Mouse (Mus musculus) liver, adult 2 months (tissue): ENCODE data around the gene Zscan4c. TPM values are rescaled to one million over a fixed set of nuclear protein-coding genes. Genes with fewer than 3 reads are reported as not detected.
"Not testable (repeated sequence)": the region's sequence is repeated elsewhere in the genome, so short reads cannot be mapped to it uniquely, and the experiment has no call there.

Source experiments
- DNase-seq: peaks from one replicate; pipeline ENCODE4 v3.0.0-alpha.2; 2011; ENCODE audit warnings: low read depth, low spot score; ENCODE audit errors: extremely low read depth
- H3K27ac ChIP-seq: fragments of 200-500 bp; replicated peaks from 2 replicates; pipeline ENCODE4 v1.5.1; 2012; ENCODE audit warnings: low read depth, mild to moderate bottlenecking, control low read depth, inconsistent platforms, low read length; ENCODE audit not compliant: insufficient read depth
- H3K27me3 ChIP-seq: fragments of 200-500 bp; 2 replicates; pipeline ENCODE4 v1.6.1; 2012; ENCODE audit warnings: mild to moderate bottlenecking, moderate library complexity, low read length, inconsistent platforms; ENCODE audit not compliant: control insufficient read depth, insufficient read depth
- H3K36me3 ChIP-seq: fragments of 200-500 bp; 2 replicates; pipeline ENCODE4 v1.6.1; 2012; ENCODE audit warnings: low read length, inconsistent platforms; ENCODE audit not compliant: control insufficient read depth, insufficient read depth
- H3K4me1 ChIP-seq: fragments of 200-500 bp; 2 replicates; pipeline ENCODE4 v1.6.1; 2011; ENCODE audit warnings: low read length; ENCODE audit not compliant: control insufficient read depth, insufficient read depth
- H3K4me3 ChIP-seq: fragments of 200-500 bp; 2 replicates; pipeline ENCODE4 v1.5.1; 2011; ENCODE audit warnings: low read depth, mild to moderate bottlenecking, control low read depth, low read length, moderate library complexity; ENCODE audit not compliant: insufficient read depth
- H3K79me2 ChIP-seq: fragments of 200-500 bp; 2 replicates; pipeline ENCODE4 v1.6.1; 2012; ENCODE audit warnings: inconsistent platforms, mild to moderate bottlenecking, low read length, moderate library complexity; ENCODE audit not compliant: control insufficient read depth, insufficient read depth
- H3K9ac ChIP-seq: fragments of 200-500 bp; 2 replicates; pipeline ENCODE4 v1.6.1; 2012; ENCODE audit warnings: low read depth, mild to moderate bottlenecking, control low read depth, inconsistent platforms, low read length
- WGBS: fragments of 180-500 bp; shearing (Covaris S2); methylation state at CpG from one replicate; pipeline ENCODE4 v1.1.7; 2018; 5-methylcytosine and 5-hydroxymethylcytosine counted together
- polyA plus RNA-seq: library from polyadenylated mRNA; depleted of rRNA; stranded (reverse); fragments of >200 nt; gene quantifications from 2 replicates; pipeline ENCODE4 v1.2.3, GENCODE M21; 2012; rRNA removed
- total RNA-seq: library from RNA; depleted of rRNA; stranded (reverse); fragments of >200 nt; gene quantifications from 2 replicates; pipeline ENCODE4 v1.2.3, GENCODE M21; 2014; rRNA removed

Gene Zscan4c
- total RNA-seq, result not detected in 2 replicates
- not detected in 2 replicates for polyA plus RNA-seq

GRCm38 (mm10) chr7:11005445-11005844 is at the start of gene Zscan4c:
Zscan4c (plus strand) TSS chr7:11005745.
- not testable (repeated sequence) for H3K27ac ChIP-seq, H3K4me1 ChIP-seq, H3K27me3 ChIP-seq, H3K4me3 ChIP-seq, DNase-seq, H3K9ac ChIP-seq, H3K36me3 ChIP-seq, H3K79me2 ChIP-seq
- 88% methylated on average over 4 of the region's 4 CpGs for WGBS

Other genes starting within 250 kb of the Zscan4c start
- gene Zscan4b, start 100.7 kb upstream of the Zscan4c start, total RNA-seq, result not detected in 2 replicates
- gene Zscan4b, start 100.7 kb upstream of the Zscan4c start, polyA plus RNA-seq, result not detected in 2 replicates
- not detected in 2 replicates for gene Zscan4-ps1, start 63.9 kb downstream of the Zscan4c start, total RNA-seq
- not detected in 2 replicates for gene Zscan4-ps1, start 63.9 kb downstream of the Zscan4c start, polyA plus RNA-seq
- not detected in 2 replicates for gene Zscan4d, start 160.4 kb downstream of the Zscan4c start, total RNA-seq
- gene Zscan4d, start 160.4 kb downstream of the Zscan4c start, polyA plus RNA-seq, result not detected in 2 replicates